Mouse (Mus musculus): ENCODE data around the gene Gm10643. TPM values are rescaled to one million over a fixed set of nuclear protein-coding genes. Genes with fewer than 3 reads are reported as not detected.

The Gm10643 gene
- polyA plus RNA-seq, 1 experiment from 2014 or later = 3.0 TPM

DNA sequence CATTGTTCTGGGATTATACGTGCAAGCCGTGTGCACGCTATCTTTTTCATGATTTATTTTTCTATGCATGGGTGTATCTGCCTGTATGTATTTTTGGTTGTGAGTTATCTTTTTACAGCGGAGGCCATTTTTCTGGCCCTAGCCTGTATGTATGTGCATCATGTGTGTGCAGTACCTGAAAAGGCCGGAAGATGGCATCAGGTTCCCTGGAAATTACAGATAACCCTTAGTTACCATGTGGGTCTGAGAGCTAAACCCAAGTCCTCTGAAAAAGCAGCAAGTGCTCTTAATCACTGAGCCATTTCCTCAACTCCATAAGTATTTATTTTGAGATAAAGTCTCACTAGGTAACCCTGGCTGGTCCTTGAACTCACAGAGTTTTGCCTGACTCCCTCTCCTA, 11.7 kb downstream of the Gm10643 start:
- ATAC-seq (ENCODE audit: low FRiP score) = no peak
- WGBS = 95% methylated on average over 5 of the region's 5 CpGs
- no peak overlapping the region for H3K4me2 ChIP-seq (replicated peaks)
- H3K9ac ChIP-seq = no peak overlapping the region
- no peak overlapping the region for H3K27ac ChIP-seq
- peaks cover 2% of the 10 kb centered on the region; the same call in 1 of the 2 replicates for H3K27me3 ChIP-seq
- H3K9me3 ChIP-seq (replicated peaks) = no peaks in the 10 kb centered on the region
- H3K4me3 ChIP-seq = no peak overlapping the region
- 0 out of 2 replicates have a peak, but pooled peaks cover 3% of the 10 kb centered on the region for H3K4me1 ChIP-seq
- no peaks in the 10 kb centered on the region for H3K36me3 ChIP-seq

DNA sequence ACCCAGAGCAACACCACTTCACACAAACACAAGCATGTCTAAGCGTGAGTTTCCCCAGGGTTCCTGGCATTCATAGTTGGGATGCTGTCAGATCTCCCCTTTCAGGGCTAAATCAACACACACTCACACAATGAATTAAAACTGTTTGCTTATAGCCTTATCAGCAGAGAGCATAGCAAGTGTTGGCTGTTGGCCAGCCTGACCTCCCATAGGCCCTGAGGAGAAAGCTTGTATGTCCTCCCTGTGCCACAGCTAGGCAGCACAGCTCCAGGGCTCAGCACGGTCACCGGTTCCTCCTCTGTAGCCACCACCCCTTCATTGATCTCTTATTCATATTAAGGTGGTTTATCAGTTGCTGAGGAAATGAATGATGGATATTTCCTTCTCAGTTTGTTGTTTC, 12.2 kb downstream of the Gm10643 start:
- H3K4me1 ChIP-seq = 0 out of 2 replicates have a peak, but pooled peaks cover 3% of the 10 kb centered on the region

DNA sequence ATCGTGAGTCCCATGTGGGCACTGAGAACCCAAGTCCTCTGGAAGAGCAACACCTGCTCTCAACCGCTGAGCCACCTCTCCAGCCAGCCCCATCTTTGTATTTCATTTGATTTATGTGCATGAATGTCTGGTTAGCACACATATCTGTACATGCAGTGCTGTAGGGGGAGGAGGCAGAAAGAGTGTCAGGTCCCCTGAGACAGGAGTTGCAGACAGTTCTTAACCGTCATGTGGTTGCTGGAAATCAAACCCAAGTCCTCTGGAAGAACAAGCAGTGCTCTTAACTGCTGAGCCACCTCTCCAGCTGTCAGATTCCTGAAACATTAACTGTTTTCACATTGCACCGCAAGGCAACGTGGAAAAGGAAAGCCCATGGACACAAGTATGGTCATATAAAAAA, 16.8 kb downstream of the Gm10643 start:
- 77% methylated on average over 5 of the region's 5 CpGs for WGBS
- H3K36me3 ChIP-seq = no peaks in the 10 kb centered on the region
- no peak for ATAC-seq (ENCODE audit: low FRiP score)
- H3K4me2 ChIP-seq (replicated peaks) = no peak overlapping the region
- H3K9ac ChIP-seq = no peak overlapping the region
- H3K9me3 ChIP-seq (replicated peaks) = no peaks in the 10 kb centered on the region
- H3K27ac ChIP-seq = no peak overlapping the region
- H3K4me1 ChIP-seq = peaks cover 11% of the 10 kb centered on the region; the same call in 1 of the 2 replicates
- no peak overlapping the region for H3K4me3 ChIP-seq
- H3K27me3 ChIP-seq = peaks cover 32% of the 10 kb centered on the region

More for the DNA sequence above, 12.2 kb downstream of the Gm10643 start:
- Histone ChIP-seq H3K27ac (no peak overlapping the region), H3K4me2 (replicated peaks) (no peak overlapping the region), H3K36me3 (no peaks in the 10 kb centered on the region), H3K4me3 (no peak overlapping the region), H3K9me3 (replicated peaks) (no peaks in the 10 kb centered on the region), H3K9ac (no peak overlapping the region), H3K27me3 (peaks cover 2% of the 10 kb centered on the region; the same call in 1 of the 2 replicates)
- WGBS = 77% methylated on average over 3 of the region's 3 CpGs
- no peak for ATAC-seq (ENCODE audit: low FRiP score)

DNA sequence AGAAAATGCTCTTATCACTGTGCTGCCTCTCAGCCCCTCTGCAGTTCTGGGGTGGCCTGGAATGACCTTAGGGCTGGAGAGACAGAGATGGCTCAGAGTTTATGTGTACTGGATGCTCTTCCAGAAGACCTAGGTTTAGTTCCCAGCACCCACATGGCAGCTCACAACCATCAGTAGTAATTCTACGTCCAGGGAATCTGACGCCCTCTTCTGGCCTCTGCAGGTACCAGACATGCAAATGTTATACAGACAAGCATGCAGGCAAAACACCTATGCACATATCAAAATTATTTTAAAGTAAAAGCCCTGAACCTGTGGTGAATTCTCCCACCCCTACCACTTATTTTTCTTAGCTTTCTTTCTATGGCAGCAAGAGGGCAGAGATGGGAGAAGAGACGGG, 18.4 kb downstream of the Gm10643 start:
- Histone ChIP-seq H3K4me2 (replicated peaks) (no peak overlapping the region), H3K4me1 (peaks cover 19% of the 10 kb centered on the region), H3K27ac (no peak overlapping the region), H3K9ac (no peak overlapping the region), H3K4me3 (no peak overlapping the region), H3K9me3 (replicated peaks) (no peaks in the 10 kb centered on the region), H3K27me3 (peaks cover 48% of the 10 kb centered on the region), H3K36me3 (no peaks in the 10 kb centered on the region)
- ATAC-seq (ENCODE audit: low FRiP score) = no peak
- 88% methylated on average over 3 of the region's 3 CpGs for WGBS

DNA sequence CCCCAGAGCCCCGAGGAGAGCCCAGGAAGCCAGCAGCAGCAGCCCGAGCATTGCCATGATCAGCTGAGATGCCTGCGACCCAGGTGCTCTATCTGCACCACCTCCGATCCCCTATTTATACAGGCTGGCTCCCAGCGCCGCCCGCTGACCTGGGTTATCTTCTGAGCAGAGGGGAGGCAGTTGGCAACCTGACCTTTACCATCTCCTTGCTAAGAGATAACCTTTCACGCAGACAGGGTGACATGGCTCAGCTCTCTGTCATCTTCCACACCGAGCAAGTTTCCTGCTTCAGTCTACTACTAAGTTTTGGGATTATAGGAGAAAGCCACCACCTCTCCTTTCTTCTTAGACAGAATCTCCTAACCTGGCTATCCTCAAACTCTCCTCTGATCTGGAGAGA, 20.0 kb downstream of the Gm10643 start, which contains the start of gene Rln3:
Gene Rln3, minus strand, starts transcription at position 101 of the 400 bp plus-strand sequence.
- Histone ChIP-seq H3K27me3 (peaks cover 64% of the 10 kb centered on the region), H3K4me2 (replicated peaks) (peak within 1 kb of the TSS; percentile 29; the same call in 1 of the 2 replicates), H3K36me3 (no peaks in the 10 kb centered on the region), H3K9me3 (replicated peaks) (no peaks in the 10 kb centered on the region), H3K4me3 (no peak within 1 kb of the TSS), H3K27ac (no peak within 1 kb of the TSS), H3K9ac (no peak within 1 kb of the TSS), H3K4me1 (peaks cover 17% of the 10 kb centered on the region)
- no peak for ATAC-seq (ENCODE audit: low FRiP score)
- WGBS = 14% methylated on average over 9 of the region's 9 CpGs

DNA sequence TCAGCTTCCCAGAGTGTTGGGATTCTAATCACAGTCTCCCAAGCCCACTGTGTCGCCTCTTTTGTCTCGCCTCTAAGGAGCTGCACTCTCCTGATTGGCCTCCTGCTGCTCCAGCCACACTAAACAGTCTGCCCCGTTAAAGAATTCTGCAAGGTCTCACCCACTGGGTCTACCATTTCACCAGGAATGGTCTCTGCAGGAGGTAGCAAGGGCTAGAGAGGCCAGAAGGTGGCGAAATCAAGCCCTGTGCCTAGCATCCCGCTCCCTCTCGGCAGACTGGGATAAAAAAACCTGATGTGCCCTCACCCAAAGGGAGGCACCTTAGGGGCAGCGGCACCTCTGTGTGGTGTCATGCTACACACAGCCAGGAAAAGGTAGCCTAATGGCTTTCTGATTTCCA, 20.8 kb downstream of the Gm10643 start:
- no peaks in the 10 kb centered on the region for H3K9me3 ChIP-seq (replicated peaks)
- no peak for ATAC-seq (ENCODE audit: low FRiP score)
- H3K27ac ChIP-seq = no peak overlapping the region
- H3K4me3 ChIP-seq = no peak overlapping the region
- WGBS = 6% methylated on average over 7 of the region's 7 CpGs
- H3K9ac ChIP-seq = no peak overlapping the region
- no peak overlapping the region for H3K4me2 ChIP-seq (replicated peaks)
- peaks cover 17% of the 10 kb centered on the region for H3K4me1 ChIP-seq
- H3K27me3 ChIP-seq = peaks cover 70% of the 10 kb centered on the region
- H3K36me3 ChIP-seq = no peaks in the 10 kb centered on the region

DNA sequence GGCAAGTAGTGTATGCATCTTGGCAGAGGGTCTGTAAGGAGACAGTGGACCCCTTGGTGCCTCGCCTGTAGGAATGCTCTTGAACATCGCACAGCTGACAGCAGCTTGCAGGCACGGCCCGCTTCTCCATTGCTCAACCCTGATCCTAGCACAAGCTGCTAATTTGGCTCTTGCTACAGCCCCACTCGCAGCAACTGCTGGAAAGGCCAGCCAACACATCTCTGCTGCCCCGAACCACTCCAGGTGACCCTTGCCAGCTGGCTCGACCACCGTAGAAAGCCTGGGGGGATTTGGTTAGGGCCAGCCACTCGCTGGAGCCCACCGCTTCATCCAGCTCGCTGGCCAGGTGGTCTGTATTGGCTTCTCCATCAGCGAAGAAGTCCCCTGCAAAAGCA, 22.0 kb downstream of the Gm10643 start:
- Histone ChIP-seq H3K9ac (no peak overlapping the region), H3K4me1 (peaks cover 17% of the 10 kb centered on the region), H3K36me3 (no peaks in the 10 kb centered on the region), H3K9me3 (replicated peaks) (no peaks in the 10 kb centered on the region), H3K4me3 (no peak overlapping the region), H3K4me2 (replicated peaks) (peak overlapping the region; percentile 55; the same call in 1 of the 2 replicates), H3K27me3 (peaks cover 79% of the 10 kb centered on the region), H3K27ac (no peak overlapping the region)
- no peak for ATAC-seq (ENCODE audit: low FRiP score)
- WGBS = 38% methylated on average over 12 of the region's 12 CpGs

- H3K27me3 ChIP-seq = peaks cover 81% of the 10 kb centered on the region
Observed at GRCm38 (mm10) chr8:84042066-84042947, 22.6 kb downstream of the Gm10643 start, which contains the start of gene Il27ra. TSS of gene Il27ra (minus strand) at chr8:84042589.

DNA sequence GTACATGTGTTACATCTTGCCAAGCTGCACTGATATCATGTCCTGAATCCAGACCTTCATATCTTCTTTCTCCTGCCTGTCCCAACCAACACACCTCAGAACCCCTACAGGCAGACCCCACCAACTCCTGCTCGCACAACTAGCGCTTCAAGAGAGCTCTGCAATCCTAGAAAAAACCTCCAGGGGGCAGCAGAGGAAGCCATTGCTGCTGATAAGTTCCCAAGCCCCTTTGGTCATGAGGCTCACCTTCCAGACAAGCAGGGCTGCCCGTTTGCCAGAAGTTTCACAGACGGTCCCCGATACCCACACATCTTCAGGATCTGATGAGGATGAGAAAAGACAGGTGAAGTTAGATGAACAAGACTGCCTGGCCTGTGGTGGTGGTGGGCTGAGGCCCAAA, 25.9 kb downstream of the Gm10643 start:
- Histone ChIP-seq H3K27me3 (peaks cover 66% of the 10 kb centered on the region), H3K27ac (no peak overlapping the region), H3K4me1 (peaks cover 9% of the 10 kb centered on the region), H3K4me3 (no peak overlapping the region), H3K4me2 (replicated peaks) (no peak overlapping the region), H3K9me3 (replicated peaks) (no peaks in the 10 kb centered on the region), H3K36me3 (no peaks in the 10 kb centered on the region), H3K9ac (no peak overlapping the region)
- WGBS = 8% methylated on average over 5 of the region's 5 CpGs
- ATAC-seq (ENCODE audit: low FRiP score) = no peak

More at GRCm38 (mm10) chr8:84042066-84042947, 22.6 kb downstream of the Gm10643 start, which contains the start of gene Il27ra:
- H3K4me3 ChIP-seq = peak within 1 kb of the TSS; percentile 30
- peak; percentile 60 for ATAC-seq (ENCODE audit: low FRiP score)
- H3K36me3 ChIP-seq = no peaks in the 10 kb centered on the region
- H3K9ac ChIP-seq = peak within 1 kb of the TSS; percentile 33; the same call in 1 of the 2 replicates
- peaks cover 17% of the 10 kb centered on the region for H3K4me1 ChIP-seq
- H3K9me3 ChIP-seq (replicated peaks) = no peaks in the 10 kb centered on the region
- H3K27ac ChIP-seq = no peak within 1 kb of the TSS
- peak within 1 kb of the TSS; percentile 55 for H3K4me2 ChIP-seq (replicated peaks)
- WGBS = 4% methylated on average over 40 of the region's 40 CpGs

- peaks cover 9% of the 10 kb centered on the region for H3K4me1 ChIP-seq
- H3K9me3 ChIP-seq (replicated peaks) = no peaks in the 10 kb centered on the region
- H3K27ac ChIP-seq = no peak overlapping the region
- H3K27me3 ChIP-seq = peaks cover 58% of the 10 kb centered on the region
- no peak overlapping the region for H3K4me3 ChIP-seq
- H3K9ac ChIP-seq = no peak overlapping the region
- no peak overlapping the region for H3K4me2 ChIP-seq (replicated peaks)
- H3K36me3 ChIP-seq = no peaks in the 10 kb centered on the region
- WGBS = 76% methylated on average over 5 of the region's 5 CpGs
- no peak for ATAC-seq (ENCODE audit: low FRiP score)
Observed at GRCm38 (mm10) chr8:84038015-84038414, 26.9 kb downstream of the Gm10643 start.

DNA sequence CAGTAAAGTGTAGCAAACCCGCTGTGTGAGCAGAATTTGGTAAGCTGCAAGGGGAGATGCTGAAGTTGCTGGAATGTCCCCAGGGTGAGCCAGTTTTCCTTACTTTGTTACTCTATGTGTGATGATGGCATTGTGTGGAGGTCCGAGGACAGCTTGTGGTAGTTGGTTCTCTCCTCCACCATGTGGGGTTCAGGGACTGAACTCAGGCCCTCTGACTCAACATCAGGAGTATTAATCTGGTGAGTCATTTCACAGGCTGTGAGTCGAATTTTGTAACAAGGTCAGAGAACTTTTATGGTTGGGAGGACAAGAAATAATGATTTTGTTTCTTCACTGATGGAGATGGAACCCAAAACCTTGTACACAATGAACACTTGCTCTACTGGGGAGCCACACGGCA, 32.2 kb downstream of the Gm10643 start:
- 76% methylated on average over 4 of the region's 4 CpGs for WGBS
- H3K27ac ChIP-seq = no peak overlapping the region
- H3K4me1 ChIP-seq = no peaks in the 10 kb centered on the region; the same call in 1 of the 2 replicates
- no peaks in the 10 kb centered on the region for H3K36me3 ChIP-seq
- H3K4me2 ChIP-seq (replicated peaks) = no peak overlapping the region
- no peak for ATAC-seq (ENCODE audit: low FRiP score)
- H3K4me3 ChIP-seq = no peak overlapping the region
- H3K9me3 ChIP-seq (replicated peaks) = no peaks in the 10 kb centered on the region
- no peak overlapping the region for H3K9ac ChIP-seq
- H3K27me3 ChIP-seq = peaks cover 23% of the 10 kb centered on the region

- Histone ChIP-seq H3K9ac (no peak overlapping the region), H3K27ac (no peak overlapping the region), H3K4me1 (peaks cover 9% of the 10 kb centered on the region), H3K4me3 (no peak overlapping the region), H3K4me2 (replicated peaks) (no peak overlapping the region), H3K36me3 (no peaks in the 10 kb centered on the region), H3K27me3 (peaks cover 44% of the 10 kb centered on the region), H3K9me3 (replicated peaks) (no peaks in the 10 kb centered on the region)
- ATAC-seq (ENCODE audit: low FRiP score) = no peak
- 89% methylated on average over 5 of the region's 5 CpGs for WGBS
Observed at GRCm38 (mm10) chr8:84029272-84029671, 35.7 kb downstream of the Gm10643 start.

Data from hindbrain, embryonic 12.5 days (tissue).